Mouse (Mus musculus) heart, postnatal 0 days (tissue): ENCODE measurements at regions not wholly inside any gene's neighbourhood (a gene's known extent, or its start where the extent isn't known, plus 50 kb on each side); places are given as distances from the start of the nearest gene placed in this dataset.

Experiments
- ATAC-seq: fragments of 200-750 bp; cut with Nextera tagmentation; 2 replicates; pipeline ENCODE4 v1.8.0; 2017; ENCODE audit warnings: low read depth, moderate number of reproducible peaks, moderate library complexity; ENCODE audit not compliant: insufficient read depth
- DNase-seq: peaks from one replicate; pipeline ENCODE4 v3.0.0-alpha.2; 2016; ENCODE audit warnings: low spot score
- H3K27ac ChIP-seq: fragments of 300-500 bp; sonication (generic); 2 replicates; pipeline ENCODE4 v1.5.1; 2014; ENCODE audit warnings: low read depth, mild to moderate bottlenecking
- H3K27me3 ChIP-seq: fragments of 300-500 bp; sonication (generic); 2 replicates; pipeline ENCODE4 v1.6.1; 2014; ENCODE audit warnings: low read length, mixed read lengths; ENCODE audit not compliant: control insufficient read depth, insufficient read depth
- H3K36me3 ChIP-seq: fragments of 300-500 bp; sonication (generic); replicated peaks from 2 replicates; pipeline ENCODE4 v1.6.1; 2014; ENCODE audit warnings: low read length, mixed read lengths; ENCODE audit not compliant: control insufficient read depth, insufficient read depth
- H3K4me1 ChIP-seq: fragments of 300-500 bp; sonication (generic); 2 replicates; pipeline ENCODE4 v1.6.1; 2014; ENCODE audit warnings: antibody characterized with exemption; ENCODE audit not compliant: control insufficient read depth, insufficient read depth
- H3K4me2 ChIP-seq: fragments of 300-500 bp; sonication (generic); 2 replicates; pipeline ENCODE4 v1.6.1; 2014; ENCODE audit warnings: low read depth, mild to moderate bottlenecking, low read length, moderate library complexity
- H3K4me3 ChIP-seq: fragments of 300-500 bp; sonication (generic); 2 replicates; pipeline ENCODE4 v1.5.1; 2014; ENCODE audit warnings: low read depth, low read length
- H3K9ac ChIP-seq: fragments of 300-500 bp; sonication (generic); replicated peaks from 2 replicates; pipeline ENCODE4 v1.6.1; 2014; ENCODE audit warnings: low read depth, low read length, mixed read lengths
- H3K9me3 ChIP-seq: fragments of 300-500 bp; sonication (generic); replicated peaks from 2 replicates; pipeline ENCODE4 v1.6.1; 2016; ENCODE audit warnings: low read length; ENCODE audit not compliant: control insufficient read depth
- CTCF ChIP-seq: IDR thresholded peaks from 2 replicates; pipeline ENCODE4 v1.5.1; 2016; ENCODE audit warnings: antibody characterized with exemption, control low read depth, low read depth
- EP300 ChIP-seq: IDR thresholded peaks from 2 replicates; pipeline ENCODE4 v1.6.1; 2016; ENCODE audit warnings: antibody characterized with exemption, low read depth
- WGBS: fragments of 180-500 bp; shearing (Covaris S2); extraction: QIAGEN DNeasy Blood & Tissue Kit; methylation state at CpG from one replicate; pipeline ENCODE4 v1.1.7; 2014; 5-methylcytosine and 5-hydroxymethylcytosine counted together

- DNase-seq (no peak), ATAC-seq (no peak)
- H3K4me1 ChIP-seq: no peaks in the 10 kb centered on the region
- H3K27me3 ChIP-seq: no peaks in the 10 kb centered on the region
- 80% methylated on average over 6 of the region's 6 CpGs for WGBS
- H3K4me2 ChIP-seq: no peak overlapping the region
- H3K4me3 ChIP-seq: no peak overlapping the region
- no peaks in the 10 kb centered on the region for H3K9me3 ChIP-seq
- TF ChIP-seq EP300: no peak
- no peak for TF ChIP-seq CTCF
- no peak overlapping the region for H3K27ac ChIP-seq
- H3K36me3 ChIP-seq: no peaks in the 10 kb centered on the region
- no peak overlapping the region for H3K9ac ChIP-seq
These were observed 83.5 kb downstream of the Spry2 start for GRCm38 (mm10) chr14:105813097-105813496.

GRCm38 (mm10) chr14:105805762-105806161, 90.9 kb downstream of the Spry2 start:
- DNase-seq: no peak
- Histone ChIP-seq H3K9me3 (no peaks in the 10 kb centered on the region), H3K27ac (no peak overlapping the region), H3K4me2 (no peak overlapping the region), H3K27me3 (no peaks in the 10 kb centered on the region), H3K36me3 (no peaks in the 10 kb centered on the region), H3K9ac (no peak overlapping the region), H3K4me3 (no peak overlapping the region), H3K4me1 (peaks cover 12% of the 10 kb centered on the region)
- no peak for TF ChIP-seq EP300
- no peak for TF ChIP-seq CTCF
- ATAC-seq: no peak
- WGBS: 80% methylated on average over 6 of the region's 6 CpGs

- Histone ChIP-seq H3K27ac (no peak overlapping the region), H3K4me3 (no peak overlapping the region), H3K27me3 (no peaks in the 10 kb centered on the region), H3K9ac (no peak overlapping the region), H3K4me1 (peaks cover 12% of the 10 kb centered on the region), H3K36me3 (no peaks in the 10 kb centered on the region), H3K4me2 (no peak overlapping the region), H3K9me3 (no peaks in the 10 kb centered on the region)
- TF ChIP-seq CTCF (no peak), EP300 (no peak)
- 69% methylated on average over 5 of the region's 5 CpGs for WGBS
- ATAC-seq: no peak
- DNase-seq: no peak
These were observed 91.3 kb downstream of the Spry2 start for GRCm38 (mm10) chr14:105805362-105805761.

- ATAC-seq (no peak), DNase-seq (no peak)
- H3K4me3 ChIP-seq: no peak overlapping the region
- H3K9me3 ChIP-seq: no peaks in the 10 kb centered on the region
- H3K9ac ChIP-seq: no peak overlapping the region
- no peak overlapping the region for H3K27ac ChIP-seq
- no peak overlapping the region for H3K4me2 ChIP-seq
- 61% methylated on average over 5 of the region's 5 CpGs for WGBS
- no peaks in the 10 kb centered on the region for H3K27me3 ChIP-seq
- no peak for TF ChIP-seq EP300
- TF ChIP-seq CTCF: no peak
- H3K4me1 ChIP-seq: peaks cover 12% of the 10 kb centered on the region
- no peaks in the 10 kb centered on the region for H3K36me3 ChIP-seq
These were observed 91.9 kb downstream of the Spry2 start for GRCm38 (mm10) chr14:105804761-105805160.

GRCm38 (mm10) chr14:105803281-105803680, 93.3 kb downstream of the Spry2 start:
- DNase-seq: no peak
- H3K9ac ChIP-seq: no peak overlapping the region
- no peaks in the 10 kb centered on the region for H3K36me3 ChIP-seq
- H3K4me3 ChIP-seq: peak overlapping the region; percentile 33
- ATAC-seq: no peak
- WGBS: 27% methylated on average over 7 of the region's 7 CpGs
- peak overlapping the region; percentile 68 for H3K4me2 ChIP-seq
- H3K4me1 ChIP-seq: peaks cover 12% of the 10 kb centered on the region
- no peaks in the 10 kb centered on the region for H3K9me3 ChIP-seq
- TF ChIP-seq CTCF: no peak
- TF ChIP-seq EP300: no peak
- no peak overlapping the region for H3K27ac ChIP-seq
- no peaks in the 10 kb centered on the region for H3K27me3 ChIP-seq

- Histone ChIP-seq H3K36me3 (no peaks in the 10 kb centered on the region), H3K27ac (no peak overlapping the region), H3K4me1 (peaks cover 12% of the 10 kb centered on the region), H3K9ac (peak overlapping the region; percentile 41; the same call in 1 of the 2 replicates), H3K9me3 (no peaks in the 10 kb centered on the region), H3K4me3 (peak overlapping the region; percentile 33), H3K4me2 (peak overlapping the region; percentile 68), H3K27me3 (no peaks in the 10 kb centered on the region)
- 5% methylated on average over 18 of the region's 18 CpGs for WGBS
- TF ChIP-seq CTCF: no peak
- TF ChIP-seq EP300: no peak
- DNase-seq (peak; percentile 27), ATAC-seq (no peak)
These were observed 93.9 kb downstream of the Spry2 start for GRCm38 (mm10) chr14:105802529-105803280.
